Mouse (Mus musculus): ENCODE measurements around the gene Slc25a42.

DNA sequence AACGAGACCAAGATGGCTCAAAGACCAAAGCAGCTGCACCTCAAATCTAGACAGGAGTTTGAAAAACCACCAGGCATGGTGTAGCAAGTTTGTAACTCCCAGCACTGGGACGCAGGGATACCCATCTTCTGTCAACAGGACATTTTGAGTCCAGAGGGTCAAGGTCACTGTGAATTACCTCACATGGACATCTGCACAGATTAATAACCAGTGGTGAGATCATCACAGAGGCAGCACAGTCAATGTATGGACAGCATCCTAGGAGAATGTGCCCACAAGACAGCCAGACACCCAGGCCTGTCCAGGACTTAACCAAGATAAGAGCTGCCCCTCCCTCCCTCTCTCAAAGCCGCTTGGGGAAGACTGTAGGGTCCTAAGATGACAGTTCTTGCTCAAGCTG, 42.0 kb downstream of the Slc25a42 start:
- TF ChIP-seq CTCF (IDR thresholded peaks at IDR 0.05; ENCODE audit: low read depth, low read length) (no peak), GATA2 (IDR thresholded peaks at IDR 0.05; ENCODE audit: borderline replicate concordance, low read depth, low read length) (no peak), GATA1 (IDR thresholded peaks at IDR 0.05; ENCODE audit: borderline replicate concordance, low read length) (no peak), POLR2AphosphoS5 (IDR thresholded peaks at IDR 0.05; ENCODE audit: insufficient replicate concordance, low read depth, low read length) (no peak)
